Mouse (Mus musculus) hindbrain, embryonic 12.5 days (tissue): ENCODE results near the gene 4930572O03Rik. TPM values are rescaled to one million over a fixed set of nuclear protein-coding genes. Genes with fewer than 3 reads are reported as not detected.
"Not testable (repeated sequence)": the region's sequence is repeated elsewhere in the genome, so short reads cannot be mapped to it uniquely, and the experiment has no call there.

Experiments used
- ATAC-seq: fragments of 200-750 bp; cut with Nextera tagmentation; 2 replicates; pipeline ENCODE4 v1.8.0; 2017; ENCODE audit warnings: moderate TSS enrichment; ENCODE audit not compliant: low FRiP score
- H3K27ac ChIP-seq: fragments of 300-500 bp; sonication (generic); 2 replicates; pipeline ENCODE4 v1.5.1; 2016; ENCODE audit warnings: mild to moderate bottlenecking
- H3K27me3 ChIP-seq: fragments of 300-500 bp; sonication (generic); 2 replicates; pipeline ENCODE4 v1.6.1; 2016; ENCODE audit warnings: mild to moderate bottlenecking
- H3K36me3 ChIP-seq: fragments of 300-500 bp; sonication (generic); 2 replicates; pipeline ENCODE4 v1.6.1; 2016; ENCODE audit warnings: mild to moderate bottlenecking
- H3K4me1 ChIP-seq: fragments of 300-500 bp; sonication (generic); 2 replicates; pipeline ENCODE4 v1.6.1; 2016
- H3K4me2 ChIP-seq: fragments of 300-500 bp; sonication (generic); replicated peaks from 2 replicates; pipeline ENCODE4 v1.6.1; 2016; ENCODE audit warnings: mild to moderate bottlenecking
- H3K4me3 ChIP-seq: fragments of 300-500 bp; sonication (generic); 2 replicates; pipeline ENCODE4 v1.5.1; 2016; ENCODE audit warnings: mild to moderate bottlenecking
- H3K9ac ChIP-seq: fragments of 300-500 bp; sonication (generic); 2 replicates; pipeline ENCODE4 v1.6.1; 2016; ENCODE audit warnings: mild to moderate bottlenecking, moderate library complexity
- H3K9me3 ChIP-seq: fragments of 300-500 bp; sonication (generic); replicated peaks from 2 replicates; pipeline ENCODE4 v1.6.1; 2016; ENCODE audit warnings: mild to moderate bottlenecking
- WGBS: fragments of 180-500 bp; shearing (Covaris S2); methylation state at CpG from one replicate; pipeline ENCODE4 v1.1.7; 2016; 5-methylcytosine and 5-hydroxymethylcytosine counted together
- polyA plus RNA-seq: library from polyadenylated mRNA; unstranded; fragments of >200 nt; fragmentation: Nextera tagmentation; extraction: Ambion mirVana; gene quantifications from 2 replicates; pipeline ENCODE4 v1.2.1, GENCODE M21; 2016

The 4930572O03Rik gene
- polyA plus RNA-seq, 1 experiment from 2014 or later = not detected

DNA sequence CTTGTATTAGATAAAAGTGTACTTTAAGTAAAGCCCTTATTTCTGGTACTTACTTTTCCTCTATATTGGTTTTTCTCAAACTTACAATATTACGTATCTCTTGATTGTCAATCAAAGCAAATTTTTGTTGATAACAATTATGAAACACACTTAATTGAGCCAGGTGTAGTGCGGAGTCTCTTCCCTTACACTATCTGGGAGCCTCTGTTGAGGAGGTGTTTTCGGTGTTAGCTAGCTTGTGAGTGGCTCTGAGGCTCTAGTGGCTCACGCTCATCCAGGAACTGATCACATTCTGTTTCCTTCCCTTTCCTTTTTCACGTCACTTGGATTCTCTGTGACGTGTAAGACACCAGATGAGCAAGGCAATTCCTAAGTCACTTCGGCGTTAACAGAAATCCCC is 53.3 kb downstream of the 4930572O03Rik start:
- H3K4me2 ChIP-seq, ATAC-seq, H3K4me1 ChIP-seq, H3K27me3 ChIP-seq, H3K36me3 ChIP-seq, H3K4me3 ChIP-seq, H3K9ac ChIP-seq, H3K27ac ChIP-seq: not testable (repeated sequence)
- peaks cover 29% of the 10 kb centered on the region for H3K9me3 ChIP-seq
- 73% methylated on average over 8 of the region's 8 CpGs for WGBS

DNA sequence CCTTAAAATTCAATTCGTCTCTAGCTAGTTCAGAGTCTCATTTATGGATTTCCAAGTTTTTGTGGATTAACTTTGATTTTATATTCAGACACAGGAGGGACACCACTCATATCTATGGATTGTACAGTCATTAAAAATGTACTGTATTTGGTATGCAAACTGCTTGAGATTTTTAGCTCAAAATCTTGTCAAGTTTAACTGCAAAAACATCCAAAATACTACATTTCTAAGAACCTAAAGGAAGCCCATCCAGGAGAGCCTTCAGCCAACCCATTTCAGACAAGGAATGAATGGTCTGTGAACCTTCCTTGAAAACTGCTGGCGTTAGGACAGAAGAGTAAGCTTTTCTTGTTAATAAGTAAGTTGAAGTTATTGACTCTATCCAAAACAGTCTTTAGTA is 53.9 kb downstream of the 4930572O03Rik start:
- H3K9ac ChIP-seq, H3K4me1 ChIP-seq, ATAC-seq, H3K4me3 ChIP-seq, H3K27me3 ChIP-seq, H3K4me2 ChIP-seq, H3K27ac ChIP-seq, H3K36me3 ChIP-seq: not testable (repeated sequence)
- peaks cover 33% of the 10 kb centered on the region for H3K9me3 ChIP-seq
- 69% methylated on average over 2 of the region's 2 CpGs for WGBS

- H3K9me3 ChIP-seq = peaks cover 33% of the 10 kb centered on the region
- not testable (repeated sequence) for H3K4me3 ChIP-seq, H3K27me3 ChIP-seq, H3K4me1 ChIP-seq, ATAC-seq, H3K36me3 ChIP-seq, H3K27ac ChIP-seq, H3K4me2 ChIP-seq, H3K9ac ChIP-seq
- 58% methylated on average over 3 of the region's 3 CpGs for WGBS
Observed at GRCm38 (mm10) chr5:15602424-15602947, 54.4 kb downstream of the 4930572O03Rik start.

Other genes with a start within 250 kb of the 4930572O03Rik start
- not detected in 2 replicates for gene Gm21149, start 180.5 kb downstream of the 4930572O03Rik start, polyA plus RNA-seq
- gene Gm21190, start 127.8 kb downstream of the 4930572O03Rik start, polyA plus RNA-seq = not detected in 2 replicates
- not detected in 2 replicates for gene Gm21083, start 79.7 kb downstream of the 4930572O03Rik start, polyA plus RNA-seq
- not detected in 2 replicates for gene Speer4d, start 38.0 kb downstream of the 4930572O03Rik start, polyA plus RNA-seq
- not detected in 2 replicates for gene Speer4c, start 57.2 kb upstream of the 4930572O03Rik start, polyA plus RNA-seq